Mouse (Mus musculus) G1E (cell line): ENCODE results near the gene Grk3. TPM values are rescaled to one million over a fixed set of nuclear protein-coding genes. Genes with fewer than 3 reads are reported as not detected.

Source experiments
- ATAC-seq: 2 replicates; pipeline ENCODE4 v1.8.0; 2016; ENCODE audit warnings: mild to moderate bottlenecking; ENCODE audit not compliant: insufficient number of reproducible peaks, poor library complexity, low FRiP score, severe bottlenecking; ENCODE audit errors: extremely low read depth
- DNase-seq: peaks from one replicate; pipeline ENCODE4 v3.0.0; 2012; ENCODE audit warnings: low spot score
- H3K27me3 ChIP-seq: 2 replicates; pipeline ENCODE4 v1.6.1; 2012; ENCODE audit warnings: mild to moderate bottlenecking, low read length, inconsistent platforms; ENCODE audit not compliant: insufficient read depth
- H3K36me3 ChIP-seq: replicated peaks from 2 replicates; pipeline ENCODE3; 2012; ENCODE audit warnings: mild to moderate bottlenecking, inconsistent platforms
- H3K4me1 ChIP-seq: 2 replicates; pipeline ENCODE4 v1.6.1; 2012; ENCODE audit warnings: low read depth, low read length, inconsistent platforms, mixed read lengths; ENCODE audit not compliant: insufficient read depth
- H3K4me3 ChIP-seq: 2 replicates; pipeline ENCODE4 v1.5.1; 2012; ENCODE audit warnings: low read depth, mild to moderate bottlenecking, inconsistent platforms, low read length, moderate library complexity, mixed read lengths
- H3K9me3 ChIP-seq: replicated peaks from 2 replicates; pipeline ENCODE4 v1.6.1; 2012; ENCODE audit warnings: inconsistent platforms
- CTCF ChIP-seq: IDR thresholded peaks from 2 replicates; pipeline ENCODE4 v1.5.1; 2012; ENCODE audit warnings: low read depth, low read length, inconsistent platforms, mixed read lengths
- GATA1 ChIP-seq: IDR thresholded peaks from 2 replicates; pipeline ENCODE4 v1.6.1; 2012; ENCODE audit warnings: borderline replicate concordance, low read length, inconsistent platforms, mixed read lengths
- GATA2 ChIP-seq: IDR thresholded peaks from 2 replicates; pipeline ENCODE4 v1.6.1; 2012; ENCODE audit warnings: low read depth, low read length, inconsistent platforms, borderline replicate concordance
- POLR2AphosphoS5 ChIP-seq: IDR thresholded peaks from 2 replicates; pipeline ENCODE4 v1.6.1; 2012; ENCODE audit warnings: low read depth, low read length, inconsistent platforms; ENCODE audit not compliant: insufficient replicate concordance
- TAL1 ChIP-seq: conservative IDR thresholded peaks from 2 replicates; pipeline ENCODE4 v1.6.1; 2012; ENCODE audit warnings: low read depth, low read length, inconsistent platforms, mixed read lengths
- polyA plus RNA-seq: library from polyadenylated mRNA; stranded (reverse); fragments of >175 nt; gene quantifications from 2 replicates; pipeline ENCODE4 v1.2.3, GENCODE M21; 2012
- total RNA-seq, 2 experiments: library from RNA; stranded (forward) in 1 of 2; stranded (reverse) in 1 of 2; fragments of 200-1000 nt in 1 of 2; fragments of >200 nt in 1 of 2; fragmentation: Nextera tagmentation in 1 of 2; gene quantifications; 2 replicates each; pipeline ENCODE4 v1.2.3; 2014 to 2017

Grk3 gene
- total and polyA plus RNA-seq, 3 experiments, result 0.11 TPM; not detected in 2

DNA sequence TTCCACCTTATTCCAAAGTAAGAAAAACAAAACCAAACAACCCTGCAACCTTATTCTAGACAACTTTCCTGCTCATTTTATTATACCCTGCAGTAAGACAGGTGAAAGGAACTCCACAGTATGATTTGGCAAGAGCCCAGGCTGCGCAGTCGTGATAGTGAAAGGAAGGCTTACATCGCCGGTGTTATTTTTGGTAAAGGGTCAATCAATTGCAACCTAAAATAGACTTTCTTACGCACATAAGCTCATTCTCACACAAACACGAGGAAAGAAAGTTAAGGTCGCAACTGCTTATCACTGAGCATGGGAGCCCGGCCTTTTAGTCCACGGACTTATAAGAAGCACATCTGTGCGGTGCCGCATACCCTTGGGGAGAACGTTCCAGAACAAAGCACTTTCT is 58.8 kb downstream of the Grk3 start:
- ATAC-seq, result no peak
- Histone ChIP-seq H3K4me1 (no peaks in the 10 kb centered on the region), H3K27me3 (no peaks in the 10 kb centered on the region), H3K9me3 (peaks cover 84% of the 10 kb centered on the region), H3K36me3 (no peaks in the 10 kb centered on the region), H3K4me3 (no peak overlapping the region)
- no peak for DNase-seq
- TF ChIP-seq POLR2AphosphoS5, result no peak
- no peak for TF ChIP-seq GATA2
- TF ChIP-seq CTCF, result no peak
- no peak for TF ChIP-seq TAL1
- no peak for TF ChIP-seq GATA1

DNA sequence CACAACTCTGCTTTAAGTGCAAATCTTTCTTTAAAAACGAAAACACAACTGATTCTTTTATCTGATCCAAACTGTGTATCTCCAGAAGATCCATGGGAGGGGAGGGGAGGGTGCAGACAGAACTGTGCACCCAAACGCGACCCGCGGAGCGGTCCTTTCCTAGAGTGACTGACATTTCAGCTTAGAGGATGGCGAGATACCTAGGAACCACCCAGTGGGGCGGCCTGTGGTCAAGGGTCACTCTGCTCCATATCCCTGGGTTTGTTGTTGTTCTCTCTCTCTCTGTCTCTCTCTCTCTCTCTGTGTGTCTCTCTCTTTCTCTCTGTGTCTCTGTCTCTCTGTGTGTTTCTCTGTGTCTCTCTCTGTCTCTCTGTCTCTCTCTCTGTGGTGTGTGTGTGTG is 59.2 kb downstream of the Grk3 start:
- H3K4me3 ChIP-seq, result no peak overlapping the region
- H3K36me3 ChIP-seq, result no peaks in the 10 kb centered on the region
- no peak for TF ChIP-seq GATA1
- TF ChIP-seq GATA2, result no peak
- TF ChIP-seq POLR2AphosphoS5, result no peak
- TF ChIP-seq TAL1, result no peak
- TF ChIP-seq CTCF, result no peak
- peaks cover 84% of the 10 kb centered on the region for H3K9me3 ChIP-seq
- no peak for ATAC-seq
- no peaks in the 10 kb centered on the region for H3K4me1 ChIP-seq
- no peaks in the 10 kb centered on the region for H3K27me3 ChIP-seq
- no peak for DNase-seq

GRCm38 (mm10) chr5:112950847-112951246 is 64.7 kb downstream of the Grk3 start:
- DNase-seq (no peak), ATAC-seq (no peak)
- Histone ChIP-seq H3K4me3 (no peak overlapping the region), H3K27me3 (no peaks in the 10 kb centered on the region), H3K9me3 (peaks cover 82% of the 10 kb centered on the region), H3K4me1 (no peaks in the 10 kb centered on the region), H3K36me3 (no peaks in the 10 kb centered on the region)
- TF ChIP-seq GATA2 (no peak), POLR2AphosphoS5 (no peak), TAL1 (no peak), GATA1 (no peak), CTCF (no peak)

DNA sequence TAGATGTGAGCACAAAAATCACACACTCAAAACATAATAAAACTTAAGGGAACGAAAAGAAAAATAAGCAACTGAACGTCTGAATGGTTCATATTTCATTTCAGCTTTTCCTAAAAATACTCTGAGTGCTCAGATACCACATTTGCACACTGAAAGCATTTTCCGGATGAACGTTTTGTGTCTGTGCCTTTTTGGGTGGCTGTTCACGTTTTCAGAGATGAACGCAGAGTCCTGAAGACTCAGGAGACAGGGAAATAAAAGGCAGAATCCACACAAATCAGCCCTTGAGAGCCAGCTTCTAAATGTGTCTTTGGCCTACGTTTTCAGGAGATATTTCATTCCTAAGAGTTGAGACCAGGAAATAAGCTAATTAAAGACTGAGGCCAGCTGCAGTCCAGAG is 69.7 kb downstream of the Grk3 start:
- H3K4me1 ChIP-seq, result no peaks in the 10 kb centered on the region
- H3K27me3 ChIP-seq, result no peaks in the 10 kb centered on the region
- ATAC-seq (no peak), DNase-seq (no peak)
- no peak overlapping the region for H3K4me3 ChIP-seq
- no peaks in the 10 kb centered on the region for H3K36me3 ChIP-seq
- TF ChIP-seq TAL1, result no peak
- no peak for TF ChIP-seq GATA1
- TF ChIP-seq CTCF, result no peak
- no peak for TF ChIP-seq GATA2
- no peak for TF ChIP-seq POLR2AphosphoS5
- H3K9me3 ChIP-seq, result peaks cover 84% of the 10 kb centered on the region

GRCm38 (mm10) chr5:112942244-112942643 is 73.3 kb downstream of the Grk3 start:
- no peak for ATAC-seq
- Histone ChIP-seq H3K9me3 (peaks cover 88% of the 10 kb centered on the region), H3K27me3 (no peaks in the 10 kb centered on the region), H3K4me1 (no peaks in the 10 kb centered on the region), H3K36me3 (no peaks in the 10 kb centered on the region), H3K4me3 (no peak overlapping the region)
- no peak for DNase-seq
- TF ChIP-seq TAL1 (no peak), CTCF (no peak), POLR2AphosphoS5 (no peak), GATA2 (no peak), GATA1 (no peak)

DNA sequence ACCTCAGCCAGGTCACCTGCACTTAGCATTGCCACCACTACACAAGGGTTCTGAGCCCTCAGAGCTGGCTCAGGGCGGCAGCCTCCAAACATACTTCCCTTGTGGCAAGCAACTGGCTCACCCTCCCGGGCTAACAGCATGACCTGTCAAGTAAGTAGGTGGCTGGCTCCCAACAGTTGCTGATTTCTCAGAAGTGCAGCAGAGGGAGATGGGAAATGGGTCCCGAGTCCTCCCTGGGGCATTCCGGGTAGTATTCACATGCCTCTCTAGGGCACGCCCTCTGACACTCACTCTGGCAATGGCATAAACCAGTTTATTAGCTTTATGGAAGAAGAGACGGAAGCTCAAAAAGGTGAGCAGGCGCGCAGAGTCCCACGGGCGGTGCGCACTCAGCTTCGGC is 74.6 kb downstream of the Grk3 start:
- H3K27me3 ChIP-seq, result no peaks in the 10 kb centered on the region
- no peak for ATAC-seq
- TF ChIP-seq TAL1 (no peak), POLR2AphosphoS5 (no peak), GATA2 (no peak), GATA1 (no peak), CTCF (no peak)
- H3K4me1 ChIP-seq, result no peaks in the 10 kb centered on the region
- peaks cover 88% of the 10 kb centered on the region for H3K9me3 ChIP-seq
- H3K4me3 ChIP-seq, result no peak overlapping the region
- H3K36me3 ChIP-seq, result no peaks in the 10 kb centered on the region
- DNase-seq, result no peak

DNA sequence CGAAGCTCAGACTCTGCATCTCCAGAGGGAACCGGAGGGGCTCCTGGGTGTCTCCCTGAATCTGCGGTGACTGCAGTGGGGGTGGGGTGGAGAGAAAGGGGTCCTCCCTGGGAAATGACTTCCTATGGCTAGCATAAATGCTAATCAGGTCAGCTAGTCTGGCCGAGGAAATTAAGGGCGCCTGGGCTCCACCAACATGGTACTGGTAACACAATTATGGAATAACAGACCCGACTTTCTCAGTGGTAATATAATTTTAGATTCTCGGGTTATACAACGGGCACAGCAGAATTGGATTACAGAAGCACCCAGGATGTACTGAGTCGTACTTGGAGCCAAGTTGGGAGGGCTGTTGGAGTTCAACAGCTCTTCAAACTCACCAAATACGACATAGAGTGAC is 79.0 kb downstream of the Grk3 start:
- no peak for ATAC-seq
- Histone ChIP-seq H3K27me3 (no peaks in the 10 kb centered on the region), H3K4me3 (no peak overlapping the region), H3K36me3 (no peaks in the 10 kb centered on the region), H3K9me3 (peaks cover 98% of the 10 kb centered on the region), H3K4me1 (no peaks in the 10 kb centered on the region)
- DNase-seq, result no peak
- TF ChIP-seq TAL1, result no peak
- no peak for TF ChIP-seq GATA2
- no peak for TF ChIP-seq GATA1
- TF ChIP-seq POLR2AphosphoS5, result no peak
- no peak for TF ChIP-seq CTCF
